8 mouse cellular contexts compared by ENCODE assay signal in genomic region chr2:165898202-165899194, GRCm38 (mm10). TPM values are rescaled to one million over a fixed set of nuclear protein-coding genes. Genes with fewer than 3 reads are reported as not detected.
DNase-seq lines count a peak whose midpoint lies in the region; ATAC-seq lines count a peak whose summit lies in the region.

TSS of gene Zmynd8 (minus strand) at chr2:165899016.

- peaks cover 57% of the 10 kb centered on the region for H3K4me1 ChIP-seq in kidney, embryonic 15.5 days
- H3K4me1 ChIP-seq in forebrain, embryonic 16.5 days (replicated peaks; ENCODE audit: control insufficient read depth, insufficient read depth, low read length) = peaks cover 8% of the 10 kb centered on the region; the same call in 1 of the 2 replicates
- H3K4me1 ChIP-seq in hindbrain, embryonic 14.5 days (replicated peaks; ENCODE audit: control insufficient read depth, insufficient read depth, low read length) = peaks cover 12% of the 10 kb centered on the region
- H3K4me1 ChIP-seq in liver, embryonic 15.5 days (replicated peaks) = peaks cover 71% of the 10 kb centered on the region

- H3K27me3 ChIP-seq in kidney, embryonic 15.5 days = no peaks in the 10 kb centered on the region
- no peaks in the 10 kb centered on the region for H3K27me3 ChIP-seq in forebrain, embryonic 16.5 days (replicated peaks; ENCODE audit: control insufficient read depth, insufficient read depth, low read length)
- no peaks in the 10 kb centered on the region for H3K27me3 ChIP-seq in hindbrain, embryonic 14.5 days (ENCODE audit: control insufficient read depth, insufficient read depth, low read length)
- no peaks in the 10 kb centered on the region for H3K27me3 ChIP-seq in liver, embryonic 15.5 days

- no peak for ATAC-seq in kidney, embryonic 15.5 days (replicated peaks; ENCODE audit: low FRiP score)
- no peak for ATAC-seq in forebrain, embryonic 16.5 days
- ATAC-seq in hindbrain, embryonic 14.5 days (ENCODE audit: low FRiP score) = no peak
- ATAC-seq in liver, embryonic 15.5 days (ENCODE audit: insufficient read depth) = peak; percentile 56

- H3K4me2 ChIP-seq in kidney, embryonic 15.5 days = peak within 1 kb of the TSS; percentile 46; the same call in 1 of the 2 replicates
- H3K4me2 ChIP-seq in forebrain, embryonic 16.5 days (ENCODE audit: low read length) = no peak within 1 kb of the TSS
- H3K4me2 ChIP-seq in hindbrain, embryonic 14.5 days (replicated peaks) = 0 out of 2 replicates have a peak within 1 kb of the TSS, but pooled peaks have one; percentile 2
- peak within 1 kb of the TSS; percentile 43 for H3K4me2 ChIP-seq in liver, embryonic 15.5 days

- H3K4me3 ChIP-seq in kidney, embryonic 15.5 days (replicated peaks) = no peak within 1 kb of the TSS
- H3K4me3 ChIP-seq in forebrain, embryonic 16.5 days (replicated peaks; ENCODE audit: low read length) = no peak within 1 kb of the TSS
- H3K4me3 ChIP-seq in hindbrain, embryonic 14.5 days (replicated peaks; ENCODE audit: low read length) = no peak within 1 kb of the TSS
- H3K4me3 ChIP-seq in liver, embryonic 15.5 days (replicated peaks) = peak within 1 kb of the TSS; percentile 35

- DNase-seq in kidney, postnatal 36 days = no peak
- no peak for DNase-seq in adrenal gland, postnatal 10 days
- DNase-seq in hindbrain, embryonic 14.5 days (ENCODE audit: low spot score) = no peak
- DNase-seq in yolk sac, embryonic 10.5 days (ENCODE audit: low spot score) = peak; percentile 70
- no peak for DNase-seq in cerebellum, postnatal 25 days

- WGBS in kidney, embryonic 15.5 days = 53% methylated on average over 23 of the region's 23 CpGs
- whole genome bisulfite sequencing in forebrain, embryonic 16.5 days = 43% methylated on average over 23 of the region's 23 CpGs
- WGBS in hindbrain, embryonic 14.5 days = 26% methylated on average over 23 of the region's 23 CpGs
- WGBS in liver, embryonic 15.5 days (ENCODE audit: insufficient replicate concordance) = 59% methylated on average over 23 of the region's 23 CpGs

- H3K36me3 ChIP-seq in kidney, embryonic 15.5 days = no peaks in the 10 kb centered on the region
- no peaks in the 10 kb centered on the region for H3K36me3 ChIP-seq in forebrain, embryonic 16.5 days (ENCODE audit: control insufficient read depth, insufficient read depth)
- no peaks in the 10 kb centered on the region for H3K36me3 ChIP-seq in hindbrain, embryonic 14.5 days (replicated peaks; ENCODE audit: control insufficient read depth, insufficient read depth)
- no peaks in the 10 kb centered on the region for H3K36me3 ChIP-seq in liver, embryonic 15.5 days (replicated peaks)

- H3K27ac ChIP-seq in kidney, embryonic 15.5 days = peak within 1 kb of the TSS; percentile 93
- H3K27ac ChIP-seq in forebrain, embryonic 16.5 days (ENCODE audit: low read length) = no peak within 1 kb of the TSS
- H3K27ac ChIP-seq in hindbrain, embryonic 14.5 days = no peak within 1 kb of the TSS
- H3K27ac ChIP-seq in liver, embryonic 15.5 days (replicated peaks) = peak within 1 kb of the TSS; percentile 56; the same call in 1 of the 2 replicates

- H3K9me3 ChIP-seq in kidney, embryonic 15.5 days (replicated peaks) = no peaks in the 10 kb centered on the region
- no peaks in the 10 kb centered on the region for H3K9me3 ChIP-seq in forebrain, embryonic 16.5 days (ENCODE audit: control insufficient read depth, low read length)
- H3K9me3 ChIP-seq in hindbrain, embryonic 14.5 days (ENCODE audit: control insufficient read depth, low read length) = no peaks in the 10 kb centered on the region
- H3K9me3 ChIP-seq in liver, embryonic 15.5 days (replicated peaks) = no peaks in the 10 kb centered on the region

- H3K9ac ChIP-seq in kidney, embryonic 15.5 days = no peak within 1 kb of the TSS
- H3K9ac ChIP-seq in forebrain, embryonic 16.5 days (replicated peaks; ENCODE audit: low read depth, low read length) = no peak within 1 kb of the TSS
- H3K9ac ChIP-seq in hindbrain, embryonic 14.5 days = no peak within 1 kb of the TSS
- no peak within 1 kb of the TSS for H3K9ac ChIP-seq in liver, embryonic 15.5 days

RNA-seq across cellular contexts. Expression of gene Zmynd8, which starts in this region (rescaled TPM):
- 67.1 and 68.3 TPM in 2 replicates for polyA plus RNA-seq in kidney, embryonic 15.5 days (2015; fragmentation: Nextera tagmentation; extraction: Ambion mirVana)
- total RNA-seq in adrenal gland, postnatal 10 days (2021) = 10 to 100 TPM; 39.8 to 57.2 TPM
- polyA plus RNA-seq in forebrain, embryonic 16.5 days (2015; fragmentation: Nextera tagmentation; extraction: Ambion mirVana) = 69.8 and 81.5 TPM in 2 replicates
- 55.4 and 63.4 TPM in 2 replicates for polyA plus RNA-seq in hindbrain, embryonic 14.5 days (2014; fragmentation: Nextera tagmentation; extraction: Ambion mirVana)
- 19.1 and 24.6 TPM in 2 replicates for polyA plus RNA-seq in liver, embryonic 15.5 days (2015; fragmentation: Nextera tagmentation; extraction: Ambion mirVana)

Comparison
In these comparisons a context has a peak if more than half of its experiments do, and no peak if none do; other contexts are left out.
1. H3K27ac ChIP-seq: peak in kidney, embryonic 15.5 days (single experiment) and liver, embryonic 15.5 days (single experiment); none in forebrain, embryonic 16.5 days (single experiment) and hindbrain, embryonic 14.5 days (single experiment).